Mouse (Mus musculus) megakaryocyte, embryonic 14.5 days (primary cell): ENCODE results near the gene Hmox1.

Experiments
- FLI1 ChIP-seq: IDR thresholded peaks from 2 replicates; pipeline ENCODE4 v1.6.1; 2012; ENCODE audit warnings: low read length, inconsistent platforms, mixed read lengths
- GATA1 ChIP-seq: IDR thresholded peaks from 3 replicates; pipeline ENCODE4 v1.6.1; 2012; ENCODE audit warnings: mixed read lengths, low read length, inconsistent platforms, borderline replicate concordance

DNA sequence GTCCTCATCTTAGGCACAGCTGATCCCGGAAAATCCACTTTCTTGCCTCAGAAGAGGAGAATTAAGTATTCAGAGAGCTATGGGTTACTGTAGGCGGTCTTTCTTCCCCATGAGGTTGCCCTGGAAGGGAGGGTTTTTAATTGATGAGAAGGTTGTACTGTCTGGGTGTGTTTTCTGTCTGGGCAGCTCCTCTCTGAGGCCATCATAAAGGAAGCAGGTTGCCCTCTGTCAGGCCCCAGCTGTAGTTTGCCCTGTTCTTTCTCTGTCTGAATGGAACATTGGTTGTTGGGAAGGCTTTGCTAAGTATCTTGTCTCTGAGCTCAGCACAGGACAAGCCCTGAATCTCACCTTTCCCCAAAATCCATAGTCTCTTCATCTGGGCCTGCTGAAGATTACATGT, 40.0 kb downstream of the Hmox1 start:
- no peak for TF ChIP-seq FLI1
- TF ChIP-seq GATA1: no peak
